Mouse (Mus musculus) urinary bladder, adult 18-20 months (tissue): ENCODE data around the gene Acad12.
"Not testable (repeated sequence)": the region's sequence is repeated elsewhere in the genome, so short reads cannot be mapped to it uniquely, and the experiment has no call there.

Source experiments
- DNase-seq, 2 experiments: peaks; one replicate each; pipeline ENCODE4 v3.0.0; 2022; ENCODE audit warnings: low spot score in 2 of 2, mixed read lengths in 2 of 2

Gene Acad12

GRCm38 (mm10) chr5:121612036-121612435 is 6.7 kb downstream of the Acad12 start:
- no peak for DNase-seq

GRCm38 (mm10) chr5:121609556-121610135 is 9.1 kb downstream of the Acad12 start:
- DNase-seq, result not testable (repeated sequence)

- DNase-seq, result peak; percentile 47 to 57
Measured at GRCm38 (mm10) chr5:121606151-121606550, 12.6 kb downstream of the Acad12 start.

- not testable (repeated sequence) for DNase-seq
Measured at GRCm38 (mm10) chr5:121603815-121604214, 14.9 kb downstream of the Acad12 start.

GRCm38 (mm10) chr5:121601547-121602299 is 17.0 kb downstream of the Acad12 start:
- DNase-seq, result peak; percentile 83 to 86

- DNase-seq, result no peak
Measured at GRCm38 (mm10) chr5:121598871-121599610, 19.7 kb downstream of the Acad12 start.

- DNase-seq, result no peak
Measured at GRCm38 (mm10) chr5:121597991-121598537, 20.7 kb downstream of the Acad12 start.

GRCm38 (mm10) chr5:121597332-121597731 is 21.4 kb downstream of the Acad12 start:
- no peak for DNase-seq

- DNase-seq, result no peak
Measured at GRCm38 (mm10) chr5:121596226-121596625, 22.5 kb downstream of the Acad12 start.

- no peak for DNase-seq
Measured at GRCm38 (mm10) chr5:121595758-121596157, 23.0 kb downstream of the Acad12 start.

GRCm38 (mm10) chr5:121594714-121595313 is 23.9 kb downstream of the Acad12 start:
- DNase-seq, result no peak

GRCm38 (mm10) chr5:121593451-121594401 is 25.0 kb downstream of the Acad12 start, which contains the start of gene Aldh2:
Gene Aldh2, minus strand, starts transcription at chr5:121593824.
- DNase-seq, result peak; percentile 69 to 87

- no peak for DNase-seq
Measured at GRCm38 (mm10) chr5:121592816-121593407, 25.8 kb downstream of the Acad12 start.

GRCm38 (mm10) chr5:121592064-121592815 is 26.5 kb downstream of the Acad12 start:
- no peak for DNase-seq

GRCm38 (mm10) chr5:121591417-121592063 is 27.2 kb downstream of the Acad12 start:
- DNase-seq, result peak in 1 of 2 experiments; percentile 25

GRCm38 (mm10) chr5:121589928-121590327 is 28.8 kb downstream of the Acad12 start:
- DNase-seq, result no peak

- DNase-seq, result peak in 1 of 2 experiments; percentile 56
Measured at GRCm38 (mm10) chr5:121586400-121587039, 32.2 kb downstream of the Acad12 start.

GRCm38 (mm10) chr5:121585699-121586098 is 33.0 kb downstream of the Acad12 start:
- no peak for DNase-seq
